Mouse (Mus musculus) gastrocnemius, postnatal 14 days (tissue): ENCODE measurements around the gene Tbc1d2b. TPM values are rescaled to one million over a fixed set of nuclear protein-coding genes. Genes with fewer than 3 reads are reported as not detected.

Experiments
- DNase-seq: peaks from one replicate; pipeline ENCODE4 v3.0.0; 2021; ENCODE audit warnings: mixed read lengths
- intact Hi-C: fragments of 180-260 bp; cut with DNase I; formaldehyde crosslinking; loops from one replicate; pipeline ENCODE4 v1.15.1; 2025; ENCODE audit warnings: low total_unique reads
- total RNA-seq, 2 experiments: library from RNA; stranded (reverse); gene quantifications; 2 replicates each; pipeline ENCODE4 v1.2.3; 2021

The Tbc1d2b gene
- total RNA-seq, 2 experiments from 2014 or later, result 11.3 to 13.4 TPM

GRCm38 (mm10) chr9:90266926-90267325 is 3.7 kb downstream of the Tbc1d2b start:
- DNase-seq, result no peak
- intact Hi-C loops, result no loop called here

- intact Hi-C loops, result no loop called here
- DNase-seq, result no peak
Measured at GRCm38 (mm10) chr9:90266059-90266458, 4.5 kb downstream of the Tbc1d2b start.

GRCm38 (mm10) chr9:90265322-90266039 is 5.1 kb downstream of the Tbc1d2b start:
- no peak for DNase-seq
- intact Hi-C loops, result no loop called here

GRCm38 (mm10) chr9:90263340-90263679 is 7.3 kb downstream of the Tbc1d2b start:
- intact Hi-C loops, result no loop called here
- DNase-seq, result no peak

GRCm38 (mm10) chr9:90262591-90263339 is 7.8 kb downstream of the Tbc1d2b start:
- intact Hi-C loops, result no loop called here
- no peak for DNase-seq

- intact Hi-C loops, result no loop called here
- DNase-seq, result no peak
Measured at GRCm38 (mm10) chr9:90262063-90262462, 8.5 kb downstream of the Tbc1d2b start.

GRCm38 (mm10) chr9:90260600-90261375 is 9.8 kb downstream of the Tbc1d2b start:
- intact Hi-C loops, result no loop called here
- DNase-seq, result no peak

GRCm38 (mm10) chr9:90260079-90260478 is 10.5 kb downstream of the Tbc1d2b start:
- intact Hi-C loops, result no loop called here
- DNase-seq, result no peak

GRCm38 (mm10) chr9:90259400-90259950 is 11.1 kb downstream of the Tbc1d2b start:
- no peak for DNase-seq
- intact Hi-C loops, result no loop called here

GRCm38 (mm10) chr9:90257754-90258531 is 12.7 kb downstream of the Tbc1d2b start:
- intact Hi-C loops, result no loop called here
- DNase-seq, result no peak

- intact Hi-C loops, result no loop called here
- no peak for DNase-seq
Measured at GRCm38 (mm10) chr9:90257220-90257619, 13.4 kb downstream of the Tbc1d2b start.

GRCm38 (mm10) chr9:90255844-90256405 is 14.7 kb downstream of the Tbc1d2b start:
- intact Hi-C loops, result no loop called here
- no peak for DNase-seq

GRCm38 (mm10) chr9:90253181-90253580 is 17.4 kb downstream of the Tbc1d2b start:
- intact Hi-C loops, result no loop called here
- no peak for DNase-seq

- DNase-seq, result no peak
- intact Hi-C loops, result no loop called here
Measured at GRCm38 (mm10) chr9:90250964-90251750, 19.4 kb downstream of the Tbc1d2b start.

- intact Hi-C loops, result no loop called here
Measured at GRCm38 (mm10) chr9:90250141-90250775, 20.3 kb downstream of the Tbc1d2b start.

GRCm38 (mm10) chr9:90249036-90249435 is 21.6 kb downstream of the Tbc1d2b start:
- intact Hi-C loops, result no loop called here
- DNase-seq, result no peak

More at GRCm38 (mm10) chr9:90250141-90250775, 20.3 kb downstream of the Tbc1d2b start:
- DNase-seq, result no peak

GRCm38 (mm10) chr9:90248326-90248725 is 22.3 kb downstream of the Tbc1d2b start:
- intact Hi-C loops, result no loop called here
- DNase-seq, result no peak

- no peak for DNase-seq
- intact Hi-C loops, result no loop called here
Measured at GRCm38 (mm10) chr9:90247316-90247715, 23.3 kb downstream of the Tbc1d2b start.
